Mouse (Mus musculus): ENCODE measurements around the gene Kcnk10. TPM values are rescaled to one million over a fixed set of nuclear protein-coding genes. Genes with fewer than 3 reads are reported as not detected.

Gene Kcnk10
- polyA plus RNA-seq, 1 experiment from 2014 or later, result 18.6 TPM

GRCm38 (mm10) chr12:98528635-98529034 lies 49.5 kb downstream of the Kcnk10 start:
- Histone ChIP-seq H3K4me1 (peaks cover 18% of the 10 kb centered on the region), H3K36me3 (replicated peaks) (peaks cover 28% of the 10 kb centered on the region), H3K4me3 (no peak overlapping the region), H3K27me3 (ENCODE audit: poor library complexity, severe bottlenecking) (no peaks in the 10 kb centered on the region), H3K27ac (no peak overlapping the region), H3K9me3 (peaks cover 19% of the 10 kb centered on the region; the same call in 1 of the 2 replicates)
- 91% methylated on average over 8 of the region's 8 CpGs for WGBS
- no peak for DNase-seq (ENCODE audit: extremely low spot score, low spot score)

GRCm38 (mm10) chr12:98525361-98525760 lies 52.7 kb downstream of the Kcnk10 start:
- Histone ChIP-seq H3K27ac (no peak overlapping the region), H3K4me1 (peaks cover 19% of the 10 kb centered on the region), H3K4me3 (no peak overlapping the region), H3K9me3 (peaks cover 19% of the 10 kb centered on the region; the same call in 1 of the 2 replicates), H3K36me3 (replicated peaks) (peaks cover 32% of the 10 kb centered on the region), H3K27me3 (ENCODE audit: poor library complexity, severe bottlenecking) (no peaks in the 10 kb centered on the region)
- DNase-seq (ENCODE audit: extremely low spot score, low spot score), result no peak
- WGBS, result 93% methylated on average over 8 of the region's 8 CpGs

GRCm38 (mm10) chr12:98524331-98525311 lies 53.5 kb downstream of the Kcnk10 start:
- H3K27ac ChIP-seq, result peak overlapping the region; percentile 64; the same call in 1 of the 2 replicates
- 77% methylated on average over 13 of the region's 13 CpGs for WGBS

GRCm38 (mm10) chr12:98521311-98521710 lies 56.8 kb downstream of the Kcnk10 start:
- peaks cover 32% of the 10 kb centered on the region for H3K36me3 ChIP-seq (replicated peaks)
- WGBS, result 90% methylated on average over 4 of the region's 4 CpGs

More at GRCm38 (mm10) chr12:98524331-98525311, 53.5 kb downstream of the Kcnk10 start:
- no peak for DNase-seq (ENCODE audit: extremely low spot score, low spot score)
- no peak overlapping the region for H3K4me3 ChIP-seq
- H3K36me3 ChIP-seq (replicated peaks), result peaks cover 32% of the 10 kb centered on the region
- no peaks in the 10 kb centered on the region for H3K27me3 ChIP-seq (ENCODE audit: poor library complexity, severe bottlenecking)
- H3K9me3 ChIP-seq, result peaks cover 19% of the 10 kb centered on the region; the same call in 1 of the 2 replicates
- H3K4me1 ChIP-seq, result peaks cover 23% of the 10 kb centered on the region

GRCm38 (mm10) chr12:98520568-98520931 lies 57.6 kb downstream of the Kcnk10 start:
- peaks cover 25% of the 10 kb centered on the region for H3K36me3 ChIP-seq (replicated peaks)
- H3K27me3 ChIP-seq (ENCODE audit: poor library complexity, severe bottlenecking), result no peaks in the 10 kb centered on the region
- no peak overlapping the region for H3K4me3 ChIP-seq
- DNase-seq (ENCODE audit: extremely low spot score, low spot score), result no peak
- no peak overlapping the region for H3K27ac ChIP-seq
- WGBS, result 86% methylated on average over 4 of the region's 4 CpGs
- peaks cover 23% of the 10 kb centered on the region for H3K4me1 ChIP-seq
- peaks cover 3% of the 10 kb centered on the region; the same call in 1 of the 2 replicates for H3K9me3 ChIP-seq

More at GRCm38 (mm10) chr12:98521311-98521710, 56.8 kb downstream of the Kcnk10 start:
- DNase-seq (ENCODE audit: extremely low spot score, low spot score), result no peak
- Histone ChIP-seq H3K9me3 (peaks cover 10% of the 10 kb centered on the region; the same call in 1 of the 2 replicates), H3K4me3 (no peak overlapping the region), H3K27me3 (ENCODE audit: poor library complexity, severe bottlenecking) (no peaks in the 10 kb centered on the region), H3K4me1 (peaks cover 23% of the 10 kb centered on the region), H3K27ac (no peak overlapping the region)

GRCm38 (mm10) chr12:98519866-98520567 lies 58.1 kb downstream of the Kcnk10 start:
- 81% methylated on average over 7 of the region's 7 CpGs for WGBS
- no peak overlapping the region for H3K4me3 ChIP-seq
- no peaks in the 10 kb centered on the region for H3K27me3 ChIP-seq (ENCODE audit: poor library complexity, severe bottlenecking)
- peaks cover 23% of the 10 kb centered on the region for H3K4me1 ChIP-seq
- H3K27ac ChIP-seq, result no peak overlapping the region
- H3K36me3 ChIP-seq (replicated peaks), result peaks cover 22% of the 10 kb centered on the region
- no peak for DNase-seq (ENCODE audit: extremely low spot score, low spot score)
- H3K9me3 ChIP-seq, result no peaks in the 10 kb centered on the region

GRCm38 (mm10) chr12:98505601-98506000 lies 72.5 kb downstream of the Kcnk10 start:
- no peak overlapping the region for H3K27ac ChIP-seq
- H3K36me3 ChIP-seq (replicated peaks), result peaks cover 29% of the 10 kb centered on the region; the same call in 1 of the 2 replicates
- 81% methylated on average over 4 of the region's 4 CpGs for WGBS
- H3K27me3 ChIP-seq (ENCODE audit: poor library complexity, severe bottlenecking), result no peaks in the 10 kb centered on the region
- H3K4me1 ChIP-seq, result no peaks in the 10 kb centered on the region
- H3K9me3 ChIP-seq, result no peaks in the 10 kb centered on the region
- no peak for DNase-seq (ENCODE audit: extremely low spot score, low spot score)
- H3K4me3 ChIP-seq, result no peak overlapping the region

- Histone ChIP-seq H3K27me3 (ENCODE audit: poor library complexity, severe bottlenecking) (no peaks in the 10 kb centered on the region), H3K4me1 (no peaks in the 10 kb centered on the region), H3K36me3 (replicated peaks) (peaks cover 3% of the 10 kb centered on the region; the same call in 1 of the 2 replicates), H3K4me3 (no peak overlapping the region), H3K9me3 (no peaks in the 10 kb centered on the region), H3K27ac (no peak overlapping the region)
- 92% methylated on average over 11 of the region's 11 CpGs for WGBS
- no peak for DNase-seq (ENCODE audit: extremely low spot score, low spot score)
These were observed 76.4 kb downstream of the Kcnk10 start for GRCm38 (mm10) chr12:98501528-98502280.

- Histone ChIP-seq H3K9me3 (no peaks in the 10 kb centered on the region), H3K36me3 (replicated peaks) (no peaks in the 10 kb centered on the region; the same call in 1 of the 2 replicates), H3K27ac (no peak overlapping the region), H3K4me1 (no peaks in the 10 kb centered on the region), H3K4me3 (no peak overlapping the region), H3K27me3 (ENCODE audit: poor library complexity, severe bottlenecking) (no peaks in the 10 kb centered on the region)
- WGBS, result 94% methylated on average over 4 of the region's 4 CpGs
- DNase-seq (ENCODE audit: extremely low spot score, low spot score), result no peak
These were observed 77.1 kb downstream of the Kcnk10 start for GRCm38 (mm10) chr12:98501045-98501444.

GRCm38 (mm10) chr12:98481460-98481859 lies 96.7 kb downstream of the Kcnk10 start:
- H3K27me3 ChIP-seq (ENCODE audit: poor library complexity, severe bottlenecking), result no peaks in the 10 kb centered on the region
- H3K27ac ChIP-seq, result no peak overlapping the region
- peaks cover 28% of the 10 kb centered on the region for H3K4me1 ChIP-seq
- 93% methylated on average over 2 of the region's 2 CpGs for WGBS
- DNase-seq (ENCODE audit: extremely low spot score, low spot score), result no peak
- H3K4me3 ChIP-seq, result no peak overlapping the region
- peaks cover 9% of the 10 kb centered on the region; the same call in 1 of the 2 replicates for H3K36me3 ChIP-seq (replicated peaks)
- H3K9me3 ChIP-seq, result no peaks in the 10 kb centered on the region

GRCm38 (mm10) chr12:98481048-98481447 lies 97.1 kb downstream of the Kcnk10 start:
- H3K9me3 ChIP-seq, result no peaks in the 10 kb centered on the region
- no peak overlapping the region for H3K27ac ChIP-seq
- H3K4me1 ChIP-seq, result peaks cover 28% of the 10 kb centered on the region
- H3K27me3 ChIP-seq (ENCODE audit: poor library complexity, severe bottlenecking), result no peaks in the 10 kb centered on the region
- WGBS, result 81% methylated on average over 5 of the region's 5 CpGs
- peaks cover 9% of the 10 kb centered on the region; the same call in 1 of the 2 replicates for H3K36me3 ChIP-seq (replicated peaks)
- DNase-seq (ENCODE audit: extremely low spot score, low spot score), result no peak
- no peak overlapping the region for H3K4me3 ChIP-seq

All from forebrain, embryonic 10.5 days (tissue).